Mouse (Mus musculus) megakaryocyte, embryonic 14.5 days (primary cell): ENCODE results near the gene Llgl2.

Source experiments
- FLI1 ChIP-seq: IDR thresholded peaks from 2 replicates; pipeline ENCODE4 v1.6.1; 2012; ENCODE audit warnings: low read length, inconsistent platforms, mixed read lengths
- GATA1 ChIP-seq: IDR thresholded peaks from 3 replicates; pipeline ENCODE4 v1.6.1; 2012; ENCODE audit warnings: mixed read lengths, low read length, inconsistent platforms, borderline replicate concordance

DNA sequence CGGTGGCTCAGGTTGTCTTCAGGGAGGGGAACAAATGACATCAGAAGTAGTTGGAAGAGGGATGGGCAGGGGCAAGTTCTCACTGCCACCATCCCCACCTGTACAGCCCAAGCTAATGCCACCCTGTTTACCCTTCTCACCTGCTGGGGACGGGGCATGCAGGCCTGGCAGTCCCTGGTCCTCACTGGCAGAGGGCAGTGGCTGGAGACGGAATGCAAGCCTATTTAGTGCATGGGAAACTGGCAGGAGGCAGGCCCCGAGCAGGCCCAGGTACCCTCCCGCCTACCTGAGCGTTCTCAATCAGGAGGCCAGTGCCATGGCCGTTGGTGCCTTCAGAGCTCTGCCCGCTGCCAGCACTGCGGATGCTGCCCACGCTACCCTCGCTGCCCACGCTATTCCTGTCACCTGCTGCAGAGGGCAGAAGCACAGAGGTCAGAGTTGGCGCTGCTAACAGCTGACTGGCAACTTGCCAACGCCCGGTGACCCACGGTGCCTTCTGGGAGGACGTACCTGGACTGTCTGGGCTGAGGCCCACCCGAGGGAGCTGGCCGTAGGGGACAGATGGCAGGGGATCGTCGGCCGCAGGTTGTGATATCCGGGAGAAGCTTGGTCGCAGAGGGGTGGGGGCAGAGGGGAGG is 20.7 kb upstream of the Llgl2 start:
- TF ChIP-seq GATA1 (no peak), FLI1 (no peak)
